Mouse (Mus musculus) limb, embryonic 13.5 days (tissue): ENCODE measurements at regions not wholly inside any gene's neighbourhood (a gene's known extent, or its start where the extent isn't known, plus 50 kb on each side); places are given as distances from the start of the nearest gene placed in this dataset.

ENCODE experiments used
- ATAC-seq: fragments of 200-750 bp; cut with Nextera tagmentation; 2 replicates; pipeline ENCODE4 v1.8.0; 2017; ENCODE audit warnings: low read depth, moderate number of reproducible peaks, moderate TSS enrichment; ENCODE audit not compliant: low FRiP score
- H3K27ac ChIP-seq: fragments of 300-500 bp; sonication (generic); 2 replicates; pipeline ENCODE4 v1.5.1; 2015; ENCODE audit warnings: inconsistent platforms, mild to moderate bottlenecking, moderate library complexity
- H3K27me3 ChIP-seq: fragments of 300-500 bp; sonication (generic); 2 replicates; pipeline ENCODE4 v1.6.1; 2015; ENCODE audit warnings: mild to moderate bottlenecking, inconsistent platforms
- H3K36me3 ChIP-seq: fragments of 300-500 bp; sonication (generic); 2 replicates; pipeline ENCODE4 v1.6.1; 2015; ENCODE audit warnings: inconsistent platforms, mild to moderate bottlenecking, moderate library complexity
- H3K4me1 ChIP-seq: fragments of 300-500 bp; sonication (generic); 2 replicates; pipeline ENCODE4 v1.6.1; 2015; ENCODE audit warnings: inconsistent platforms
- H3K4me2 ChIP-seq: fragments of 300-500 bp; sonication (generic); replicated peaks from 2 replicates; pipeline ENCODE4 v1.6.1; 2015; ENCODE audit warnings: inconsistent platforms, mild to moderate bottlenecking, moderate library complexity
- H3K4me3 ChIP-seq: fragments of 300-500 bp; sonication (generic); 2 replicates; pipeline ENCODE4 v1.5.1; 2015; ENCODE audit warnings: moderate library complexity, mild to moderate bottlenecking, inconsistent platforms
- H3K9ac ChIP-seq: fragments of 300-500 bp; sonication (generic); 2 replicates; pipeline ENCODE4 v1.6.1; 2015; ENCODE audit warnings: mild to moderate bottlenecking, inconsistent platforms
- H3K9me3 ChIP-seq: fragments of 300-500 bp; sonication (generic); 2 replicates; pipeline ENCODE4 v1.6.1; 2016; ENCODE audit warnings: inconsistent platforms
- WGBS: fragments of 180-500 bp; shearing (Covaris S2); methylation state at CpG from one replicate; pipeline ENCODE4 v1.1.7; 2015; 5-methylcytosine and 5-hydroxymethylcytosine counted together

- Histone ChIP-seq H3K9ac (no peak overlapping the region), H3K27ac (no peak overlapping the region), H3K4me2 (no peak overlapping the region), H3K9me3 (no peaks in the 10 kb centered on the region), H3K4me1 (no peaks in the 10 kb centered on the region), H3K27me3 (no peaks in the 10 kb centered on the region), H3K4me3 (no peak overlapping the region), H3K36me3 (no peaks in the 10 kb centered on the region)
- 80% methylated on average over 2 of the region's 2 CpGs for WGBS
- ATAC-seq, result no peak
Measured at GRCm38 (mm10) chr9:27453476-27453875, 56.9 kb downstream of the Spata19 start.

DNA sequence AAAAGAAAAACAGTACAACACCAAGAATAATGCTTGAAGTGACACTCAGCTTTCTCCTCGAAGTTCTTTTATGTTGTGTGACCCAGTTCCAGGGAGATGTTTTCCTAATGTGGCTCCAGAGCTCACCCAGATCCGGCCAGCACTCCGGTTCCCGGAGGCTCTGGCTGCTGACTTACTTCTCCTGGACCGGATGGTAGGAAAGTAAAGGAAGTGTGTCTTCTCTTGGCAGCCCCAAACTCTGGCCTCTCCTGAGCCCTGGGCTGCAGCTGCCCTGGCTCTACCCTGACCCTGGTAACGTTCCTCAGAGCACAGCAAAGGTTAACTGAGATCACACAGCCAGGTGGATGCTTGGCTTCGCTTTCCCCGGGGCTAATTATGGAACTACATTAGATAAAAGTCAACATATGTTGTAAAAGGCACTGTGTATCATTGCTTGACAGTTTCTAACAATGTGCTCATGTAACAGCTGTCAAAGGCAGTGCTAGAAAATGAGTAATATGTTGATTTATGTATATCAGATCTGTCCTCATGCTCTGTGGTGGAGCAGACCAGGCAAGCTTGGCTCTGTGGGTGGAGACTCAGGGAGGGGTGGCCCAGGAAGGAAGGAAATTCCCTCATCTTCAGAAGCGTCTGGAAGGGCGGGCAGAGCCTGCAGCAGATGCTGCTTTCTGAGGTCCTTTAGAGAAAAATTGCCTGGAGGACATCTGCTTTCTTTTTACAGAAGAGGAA is 57.5 kb downstream of the Spata19 start:
- no peaks in the 10 kb centered on the region for H3K4me1 ChIP-seq
- H3K4me3 ChIP-seq, result no peak overlapping the region
- no peaks in the 10 kb centered on the region for H3K36me3 ChIP-seq
- H3K27ac ChIP-seq, result no peak overlapping the region
- H3K9me3 ChIP-seq, result no peaks in the 10 kb centered on the region
- WGBS, result 61% methylated on average over 10 of the region's 10 CpGs
- ATAC-seq, result no peak
- no peak overlapping the region for H3K4me2 ChIP-seq
- no peak overlapping the region for H3K9ac ChIP-seq
- no peaks in the 10 kb centered on the region for H3K27me3 ChIP-seq

DNA sequence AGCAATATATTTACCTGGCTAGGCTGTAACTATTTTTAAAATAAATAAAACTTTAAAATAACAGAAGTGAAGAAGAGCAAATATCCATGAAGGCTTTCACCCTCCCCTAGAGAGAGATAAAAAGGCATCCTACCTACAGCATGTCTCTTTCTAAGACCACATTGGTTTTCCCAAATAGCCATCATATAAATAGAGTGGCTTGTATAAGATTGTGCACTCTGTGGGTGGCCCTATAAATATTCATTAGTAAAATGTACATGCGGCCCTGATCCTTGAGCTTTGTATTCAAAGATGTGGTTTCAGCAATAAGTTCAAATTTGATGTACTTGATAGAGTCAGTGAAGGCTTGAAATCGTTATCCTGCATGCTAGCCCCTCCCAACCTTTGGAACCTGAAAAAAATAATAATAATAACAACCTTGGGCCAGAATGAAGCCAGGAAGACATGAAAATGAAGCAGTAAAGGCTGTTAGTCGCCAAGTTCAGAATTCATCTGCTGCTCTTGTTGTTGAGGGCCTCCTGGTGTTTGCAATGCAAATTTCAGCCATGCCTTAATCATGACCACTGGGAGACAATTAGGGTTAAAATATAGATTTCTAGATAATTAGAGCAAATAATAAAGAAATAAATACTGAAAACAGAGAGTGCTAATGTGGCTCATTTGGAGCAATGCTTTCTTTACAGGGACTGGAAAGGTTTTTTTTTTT is 61.9 kb downstream of the Spata19 start:
- Histone ChIP-seq H3K4me1 (no peaks in the 10 kb centered on the region), H3K9ac (no peak overlapping the region), H3K36me3 (no peaks in the 10 kb centered on the region), H3K27me3 (no peaks in the 10 kb centered on the region), H3K9me3 (no peaks in the 10 kb centered on the region), H3K27ac (no peak overlapping the region), H3K4me3 (no peak overlapping the region), H3K4me2 (no peak overlapping the region)
- ATAC-seq, result no peak
- 40% methylated on average over 3 of the region's 3 CpGs for WGBS

GRCm38 (mm10) chr9:27461029-27461428 is 64.4 kb downstream of the Spata19 start:
- no peaks in the 10 kb centered on the region for H3K27me3 ChIP-seq
- no peak overlapping the region for H3K4me2 ChIP-seq
- no peaks in the 10 kb centered on the region for H3K9me3 ChIP-seq
- H3K9ac ChIP-seq, result no peak overlapping the region
- no peaks in the 10 kb centered on the region for H3K4me1 ChIP-seq
- H3K36me3 ChIP-seq, result no peaks in the 10 kb centered on the region
- 14% methylated on average over 8 of the region's 8 CpGs for WGBS
- H3K4me3 ChIP-seq, result no peak overlapping the region
- no peak for ATAC-seq
- H3K27ac ChIP-seq, result no peak overlapping the region

GRCm38 (mm10) chr9:27464006-27464405 is 67.4 kb downstream of the Spata19 start:
- Histone ChIP-seq H3K4me3 (no peak overlapping the region), H3K4me1 (no peaks in the 10 kb centered on the region), H3K27me3 (no peaks in the 10 kb centered on the region), H3K27ac (no peak overlapping the region), H3K9ac (no peak overlapping the region), H3K9me3 (no peaks in the 10 kb centered on the region), H3K36me3 (no peaks in the 10 kb centered on the region), H3K4me2 (no peak overlapping the region)
- 94% methylated on average over 1 of the region's 1 CpGs for WGBS
- no peak for ATAC-seq

DNA sequence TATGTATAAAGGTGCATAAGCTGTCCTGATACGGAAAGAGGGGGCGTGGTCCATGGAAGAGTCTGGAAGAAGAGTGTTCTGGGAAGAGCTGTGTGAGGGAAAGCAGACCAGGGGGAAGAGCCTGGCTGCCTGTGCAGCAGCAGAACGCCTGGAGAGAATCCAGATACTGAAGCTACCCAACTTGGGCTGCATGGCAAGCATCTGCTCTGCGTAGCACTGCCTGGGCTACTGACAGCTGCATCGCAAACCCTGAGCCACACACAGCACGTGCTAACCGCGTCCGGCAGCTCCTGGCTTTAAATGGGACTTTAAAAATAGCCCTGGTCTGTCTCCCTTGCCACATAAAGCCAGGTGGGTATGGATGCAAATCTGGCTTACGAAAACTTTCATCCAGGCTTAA is 78.9 kb downstream of the Spata19 start:
- WGBS, result 49% methylated on average over 10 of the region's 10 CpGs
- H3K4me1 ChIP-seq, result no peaks in the 10 kb centered on the region
- no peaks in the 10 kb centered on the region for H3K9me3 ChIP-seq
- 0 out of 2 replicates have a peak, but pooled peaks have one; percentile 24 for ATAC-seq
- no peaks in the 10 kb centered on the region for H3K27me3 ChIP-seq
- no peak overlapping the region for H3K4me2 ChIP-seq
- no peak overlapping the region for H3K9ac ChIP-seq
- H3K4me3 ChIP-seq, result no peak overlapping the region
- H3K36me3 ChIP-seq, result no peaks in the 10 kb centered on the region
- no peak overlapping the region for H3K27ac ChIP-seq

GRCm38 (mm10) chr9:27476636-27477035 is 80.0 kb downstream of the Spata19 start:
- ATAC-seq, result no peak
- Histone ChIP-seq H3K36me3 (no peaks in the 10 kb centered on the region), H3K9me3 (no peaks in the 10 kb centered on the region), H3K9ac (no peak overlapping the region), H3K27me3 (no peaks in the 10 kb centered on the region), H3K4me2 (no peak overlapping the region), H3K27ac (no peak overlapping the region), H3K4me1 (no peaks in the 10 kb centered on the region), H3K4me3 (no peak overlapping the region)
- 80% methylated on average over 5 of the region's 5 CpGs for WGBS

- Histone ChIP-seq H3K9ac (no peak overlapping the region), H3K4me3 (no peak overlapping the region), H3K36me3 (no peaks in the 10 kb centered on the region), H3K27me3 (no peaks in the 10 kb centered on the region), H3K27ac (no peak overlapping the region), H3K4me2 (no peak overlapping the region), H3K9me3 (no peaks in the 10 kb centered on the region), H3K4me1 (no peaks in the 10 kb centered on the region)
- ATAC-seq, result no peak
- WGBS, result 63% methylated on average over 4 of the region's 4 CpGs
Measured at GRCm38 (mm10) chr9:27477079-27477687, 80.6 kb downstream of the Spata19 start.

DNA sequence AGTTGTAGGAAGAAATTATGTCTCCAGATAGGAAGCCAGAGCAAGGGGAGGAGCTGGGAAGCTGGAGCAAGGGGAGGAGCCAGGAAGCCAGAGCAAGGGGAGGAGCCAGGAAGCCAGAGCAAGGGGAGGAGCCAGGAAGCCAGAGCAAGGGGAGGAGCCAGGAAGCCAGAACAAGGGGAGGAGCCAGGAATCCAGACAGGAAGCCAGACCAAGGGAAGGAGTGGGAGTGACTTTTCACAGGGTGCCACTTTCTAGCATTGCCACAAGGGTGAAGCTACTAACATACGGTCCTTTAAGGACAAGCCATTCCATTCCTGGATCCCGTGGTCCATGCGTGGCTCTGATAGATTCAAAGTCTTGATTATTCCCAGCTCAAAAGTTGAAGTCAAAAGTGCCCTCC is 81.7 kb downstream of the Spata19 start:
- no peak overlapping the region for H3K27ac ChIP-seq
- 96% methylated on average over 3 of the region's 3 CpGs for WGBS

DNA sequence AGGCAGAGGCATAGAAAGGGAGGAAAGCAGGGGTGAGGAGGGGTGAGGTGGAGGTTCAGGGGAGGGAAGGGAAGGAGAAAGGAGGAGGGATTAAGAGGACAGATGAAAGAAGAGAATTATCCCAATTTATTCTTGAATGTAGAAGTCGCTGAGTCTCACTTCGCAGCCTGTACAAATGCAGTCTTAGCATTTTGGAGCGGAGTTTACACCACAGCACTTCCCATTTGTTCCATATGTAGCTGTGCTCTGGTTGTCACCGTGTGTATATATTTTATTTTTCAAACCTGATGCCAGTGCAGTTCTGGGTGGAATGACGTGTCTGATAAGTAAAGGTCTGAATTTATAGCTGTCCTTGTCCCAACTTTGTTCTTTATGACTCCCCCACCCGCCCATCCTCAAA is 105.2 kb downstream of the Spata19 start:
- Histone ChIP-seq H3K9me3 (no peaks in the 10 kb centered on the region), H3K4me3 (no peak overlapping the region), H3K27ac (no peak overlapping the region), H3K9ac (no peak overlapping the region), H3K27me3 (no peaks in the 10 kb centered on the region), H3K4me1 (no peaks in the 10 kb centered on the region), H3K4me2 (no peak overlapping the region), H3K36me3 (no peaks in the 10 kb centered on the region)
- WGBS, result 84% methylated on average over 6 of the region's 6 CpGs
- no peak for ATAC-seq

More for the DNA sequence above, 81.7 kb downstream of the Spata19 start:
- Histone ChIP-seq H3K4me2 (no peak overlapping the region), H3K9ac (no peak overlapping the region), H3K27me3 (no peaks in the 10 kb centered on the region), H3K36me3 (no peaks in the 10 kb centered on the region), H3K4me3 (no peak overlapping the region), H3K4me1 (no peaks in the 10 kb centered on the region), H3K9me3 (no peaks in the 10 kb centered on the region)
- no peak for ATAC-seq

- no peak overlapping the region for H3K27ac ChIP-seq
- no peak overlapping the region for H3K4me3 ChIP-seq
- H3K36me3 ChIP-seq, result no peaks in the 10 kb centered on the region
- H3K4me1 ChIP-seq, result no peaks in the 10 kb centered on the region
- no peaks in the 10 kb centered on the region for H3K9me3 ChIP-seq
- no peak overlapping the region for H3K4me2 ChIP-seq
- no peak for ATAC-seq
- H3K27me3 ChIP-seq, result no peaks in the 10 kb centered on the region
- no peak overlapping the region for H3K9ac ChIP-seq
- 74% methylated on average over 5 of the region's 5 CpGs for WGBS
Measured at GRCm38 (mm10) chr9:27509157-27509556, 112.6 kb downstream of the Spata19 start.

GRCm38 (mm10) chr9:27509711-27510110 is 113.1 kb downstream of the Spata19 start:
- no peak overlapping the region for H3K4me3 ChIP-seq
- no peak for ATAC-seq
- no peak overlapping the region for H3K27ac ChIP-seq
- H3K9ac ChIP-seq, result no peak overlapping the region
- no peaks in the 10 kb centered on the region for H3K9me3 ChIP-seq
- H3K4me1 ChIP-seq, result no peaks in the 10 kb centered on the region
- no peak overlapping the region for H3K4me2 ChIP-seq
- H3K27me3 ChIP-seq, result no peaks in the 10 kb centered on the region
- WGBS, result 91% methylated on average over 9 of the region's 9 CpGs
- H3K36me3 ChIP-seq, result no peaks in the 10 kb centered on the region
